Mouse (Mus musculus) cerebellum, postnatal 36 days (tissue): ENCODE data around the gene Fut7.
A peak's percentile ranks its signal among the peaks of the same experiment; 100 is the strongest.

Experiments used
- DNase-seq, 2 experiments: peaks; one replicate each; pipeline ENCODE4 v3.0.0; 2021 to 2022; ENCODE audit warnings: mixed read lengths in 2 of 2

Fut7 gene

GRCm38 (mm10) chr2:25460551-25461309 lies 37.7 kb downstream of the Fut7 start, which contains the start of gene Paxx:
Gene Paxx, minus strand, starts transcription at chr2:25461094.
- DNase-seq, result peak; percentile 92 to 94

GRCm38 (mm10) chr2:25461407-25461806 lies 38.3 kb downstream of the Fut7 start:
- DNase-seq, result peak in 1 of 2 experiments; percentile 28

GRCm38 (mm10) chr2:25463630-25464029 lies 40.6 kb downstream of the Fut7 start:
- peak; percentile 64 to 66 for DNase-seq

- DNase-seq, result no peak
Measured at GRCm38 (mm10) chr2:25465256-25465655, 42.2 kb downstream of the Fut7 start.

- peak in 1 of 2 experiments; percentile 33 for DNase-seq
Measured at GRCm38 (mm10) chr2:25465816-25466635, 43.0 kb downstream of the Fut7 start.

- DNase-seq, result no peak
Measured at GRCm38 (mm10) chr2:25467606-25468303, 44.7 kb downstream of the Fut7 start.

- DNase-seq, result peak; percentile 64 to 68
Measured at GRCm38 (mm10) chr2:25468962-25469915, 46.2 kb downstream of the Fut7 start.

GRCm38 (mm10) chr2:25469969-25470368 lies 46.9 kb downstream of the Fut7 start, which contains the start of gene Ptgds:
Gene Ptgds, minus strand, starts transcription at chr2:25470046.
- DNase-seq, result no peak

- no peak for DNase-seq
Measured at GRCm38 (mm10) chr2:25472550-25472949, 49.5 kb downstream of the Fut7 start.
